Mouse (Mus musculus): Measurements from ENCODE around the gene Gm14226.

- TF ChIP-seq GATA1 (IDR thresholded peaks at IDR 0.05; ENCODE audit: borderline replicate concordance, low read length) = no peak
- no peak for TF ChIP-seq FLI1 (IDR thresholded peaks at IDR 0.05; ENCODE audit: low read length)
Observed at GRCm38 (mm10) chr2:155074766-155075330, 56.8 kb downstream of the Gm14226 start.

Data from megakaryocyte, embryonic 14.5 days (primary cell).